Mouse (Mus musculus) stomach, embryonic 15.5 days (tissue): ENCODE measurements around the gene Ppp2ca. TPM values are rescaled to one million over a fixed set of nuclear protein-coding genes. Genes with fewer than 3 reads are reported as not detected.

Experiments used
- ATAC-seq: fragments of 200-750 bp; cut with Nextera tagmentation; 2 replicates; pipeline ENCODE4 v1.8.0; 2017; ENCODE audit warnings: low read depth, moderate number of reproducible peaks, moderate TSS enrichment; ENCODE audit not compliant: insufficient read depth, low FRiP score
- H3K27ac ChIP-seq: fragments of 300-500 bp; sonication (generic); 2 replicates; pipeline ENCODE4 v1.5.1; 2015; ENCODE audit warnings: mild to moderate bottlenecking, inconsistent platforms
- H3K27me3 ChIP-seq: fragments of 300-500 bp; sonication (generic); replicated peaks from 2 replicates; pipeline ENCODE4 v1.6.1; 2015; ENCODE audit warnings: inconsistent platforms
- H3K36me3 ChIP-seq: fragments of 300-500 bp; sonication (generic); 2 replicates; pipeline ENCODE4 v1.6.1; 2015; ENCODE audit warnings: inconsistent platforms
- H3K4me1 ChIP-seq: fragments of 300-500 bp; sonication (generic); 2 replicates; pipeline ENCODE4 v1.6.1; 2015; ENCODE audit warnings: inconsistent platforms
- H3K4me2 ChIP-seq: fragments of 300-500 bp; sonication (generic); 2 replicates; pipeline ENCODE4 v1.6.1; 2015; ENCODE audit warnings: mild to moderate bottlenecking, inconsistent platforms
- H3K4me3 ChIP-seq: fragments of 300-500 bp; sonication (generic); replicated peaks from 2 replicates; pipeline ENCODE4 v1.5.1; 2015; ENCODE audit warnings: inconsistent platforms
- H3K9ac ChIP-seq: fragments of 300-500 bp; sonication (generic); 2 replicates; pipeline ENCODE4 v1.6.1; 2015; ENCODE audit warnings: inconsistent platforms
- H3K9me3 ChIP-seq: fragments of 300-500 bp; sonication (generic); 2 replicates; pipeline ENCODE4 v1.6.1; 2016; ENCODE audit warnings: inconsistent platforms
- WGBS: fragments of 180-500 bp; shearing (Covaris S2); methylation state at CpG from one replicate; pipeline ENCODE4 v1.1.7; 2015; 5-methylcytosine and 5-hydroxymethylcytosine counted together
- polyA plus RNA-seq: library from polyadenylated mRNA; unstranded; fragments of >200 nt; fragmentation: Nextera tagmentation; extraction: Ambion mirVana; gene quantifications from 2 replicates; pipeline ENCODE4 v1.2.1, GENCODE M21; 2015

Ppp2ca gene
- polyA plus RNA-seq: 71.3 and 72.1 TPM in 2 replicates

- H3K27me3 ChIP-seq: no peaks in the 10 kb centered on the region
- H3K4me1 ChIP-seq: peaks cover 27% of the 10 kb centered on the region
- no peaks in the 10 kb centered on the region for H3K9me3 ChIP-seq
- peak within 1 kb of the TSS; percentile 90 for H3K4me2 ChIP-seq
- peak within 1 kb of the TSS; percentile 100 for H3K9ac ChIP-seq
- WGBS: under 1% methylated on average over 52 of the region's 53 CpGs
- peak within 1 kb of the TSS; percentile 99 for H3K4me3 ChIP-seq
- peak within 1 kb of the TSS; percentile 100 for H3K27ac ChIP-seq
- no peaks in the 10 kb centered on the region for H3K36me3 ChIP-seq
- peak; percentile 97 for ATAC-seq
Measured at GRCm38 (mm10) chr11:52098398-52098946, at the start of gene Ppp2ca. TSS of gene Ppp2ca (plus strand) at chr11:52098681.

- Histone ChIP-seq H3K36me3 (no peaks in the 10 kb centered on the region), H3K9me3 (no peaks in the 10 kb centered on the region), H3K27ac (no peak overlapping the region), H3K27me3 (no peaks in the 10 kb centered on the region), H3K4me2 (no peak overlapping the region), H3K4me3 (no peak overlapping the region), H3K9ac (no peak overlapping the region), H3K4me1 (no peaks in the 10 kb centered on the region)
- WGBS: 79% methylated on average over 6 of the region's 6 CpGs
- no peak for ATAC-seq
Measured at GRCm38 (mm10) chr11:52053371-52053770, 45.1 kb upstream of the Ppp2ca start.

- Histone ChIP-seq H3K4me1 (no peaks in the 10 kb centered on the region), H3K4me3 (no peak overlapping the region), H3K27me3 (no peaks in the 10 kb centered on the region), H3K9me3 (no peaks in the 10 kb centered on the region), H3K27ac (no peak overlapping the region), H3K36me3 (no peaks in the 10 kb centered on the region), H3K4me2 (no peak overlapping the region), H3K9ac (no peak overlapping the region)
- 84% methylated on average over 3 of the region's 3 CpGs for WGBS
- no peak for ATAC-seq
Measured at GRCm38 (mm10) chr11:52054728-52055127, 43.8 kb upstream of the Ppp2ca start.

GRCm38 (mm10) chr11:52056198-52056597, 42.3 kb upstream of the Ppp2ca start:
- no peaks in the 10 kb centered on the region for H3K36me3 ChIP-seq
- no peaks in the 10 kb centered on the region for H3K9me3 ChIP-seq
- H3K27ac ChIP-seq: no peak overlapping the region
- no peak overlapping the region for H3K4me2 ChIP-seq
- H3K9ac ChIP-seq: no peak overlapping the region
- 67% methylated on average over 5 of the region's 5 CpGs for WGBS
- no peak for ATAC-seq
- H3K4me3 ChIP-seq: no peak overlapping the region
- no peaks in the 10 kb centered on the region for H3K4me1 ChIP-seq
- no peaks in the 10 kb centered on the region for H3K27me3 ChIP-seq

GRCm38 (mm10) chr11:52059001-52059400, 39.5 kb upstream of the Ppp2ca start:
- no peak overlapping the region for H3K4me3 ChIP-seq
- H3K27me3 ChIP-seq: no peaks in the 10 kb centered on the region
- H3K4me1 ChIP-seq: no peaks in the 10 kb centered on the region
- whole genome bisulfite sequencing: 53% methylated on average over 5 of the region's 5 CpGs
- no peak overlapping the region for H3K9ac ChIP-seq
- H3K36me3 ChIP-seq: no peaks in the 10 kb centered on the region
- H3K27ac ChIP-seq: no peak overlapping the region
- ATAC-seq: no peak
- no peaks in the 10 kb centered on the region for H3K9me3 ChIP-seq
- no peak overlapping the region for H3K4me2 ChIP-seq

- Histone ChIP-seq H3K4me1 (no peaks in the 10 kb centered on the region), H3K27ac (no peak overlapping the region), H3K36me3 (no peaks in the 10 kb centered on the region), H3K9ac (no peak overlapping the region), H3K4me3 (no peak overlapping the region), H3K9me3 (no peaks in the 10 kb centered on the region), H3K27me3 (no peaks in the 10 kb centered on the region), H3K4me2 (no peak overlapping the region)
- no peak for ATAC-seq
- WGBS: 88% methylated on average over 4 of the region's 4 CpGs
Measured at GRCm38 (mm10) chr11:52060315-52060714, 38.2 kb upstream of the Ppp2ca start.

- no peak overlapping the region for H3K4me3 ChIP-seq
- 0 out of 2 replicates have a peak, but pooled peaks cover 2% of the 10 kb centered on the region for H3K4me1 ChIP-seq
- WGBS: 93% methylated on average over 5 of the region's 5 CpGs
- no peaks in the 10 kb centered on the region for H3K9me3 ChIP-seq
- H3K27me3 ChIP-seq: no peaks in the 10 kb centered on the region
- H3K4me2 ChIP-seq: no peak overlapping the region
- no peak overlapping the region for H3K27ac ChIP-seq
- no peaks in the 10 kb centered on the region for H3K36me3 ChIP-seq
- ATAC-seq: no peak
- H3K9ac ChIP-seq: no peak overlapping the region
Measured at GRCm38 (mm10) chr11:52062406-52062805, 36.1 kb upstream of the Ppp2ca start.

- ATAC-seq: no peak
- no peaks in the 10 kb centered on the region for H3K27me3 ChIP-seq
- no peaks in the 10 kb centered on the region for H3K9me3 ChIP-seq
- no peak overlapping the region for H3K9ac ChIP-seq
- no peak overlapping the region for H3K4me3 ChIP-seq
- no peak overlapping the region for H3K27ac ChIP-seq
- 50% methylated on average over 3 of the region's 3 CpGs for WGBS
- 0 out of 2 replicates have a peak, but pooled peaks cover 2% of the 10 kb centered on the region for H3K4me1 ChIP-seq
- H3K36me3 ChIP-seq: no peaks in the 10 kb centered on the region
- no peak overlapping the region for H3K4me2 ChIP-seq
Measured at GRCm38 (mm10) chr11:52064398-52064797, 34.1 kb upstream of the Ppp2ca start.

- H3K4me2 ChIP-seq: 0 out of 2 replicates have a peak overlapping the region, but pooled peaks have one; percentile 30
- no peak for ATAC-seq
- 11% methylated on average over 5 of the region's 5 CpGs for WGBS
- H3K9ac ChIP-seq: no peak overlapping the region
- H3K36me3 ChIP-seq: no peaks in the 10 kb centered on the region
- H3K27ac ChIP-seq: no peak overlapping the region
- H3K4me1 ChIP-seq: 0 out of 2 replicates have a peak, but pooled peaks cover 2% of the 10 kb centered on the region
- no peaks in the 10 kb centered on the region for H3K9me3 ChIP-seq
- no peak overlapping the region for H3K4me3 ChIP-seq
- no peaks in the 10 kb centered on the region for H3K27me3 ChIP-seq
Measured at GRCm38 (mm10) chr11:52065841-52066240, 32.6 kb upstream of the Ppp2ca start.

GRCm38 (mm10) chr11:52071768-52072167, 26.7 kb upstream of the Ppp2ca start:
- 50% methylated on average over 10 of the region's 10 CpGs for WGBS
- no peak for ATAC-seq

GRCm38 (mm10) chr11:52073528-52074170, 24.8 kb upstream of the Ppp2ca start:
- H3K36me3 ChIP-seq: no peaks in the 10 kb centered on the region
- H3K4me3 ChIP-seq: no peak overlapping the region
- H3K27ac ChIP-seq: no peak overlapping the region
- H3K27me3 ChIP-seq: no peaks in the 10 kb centered on the region
- WGBS: 78% methylated on average over 8 of the region's 8 CpGs
- no peak overlapping the region for H3K9ac ChIP-seq
- no peak for ATAC-seq
- no peak overlapping the region for H3K4me2 ChIP-seq
- no peaks in the 10 kb centered on the region for H3K9me3 ChIP-seq
- H3K4me1 ChIP-seq: no peaks in the 10 kb centered on the region

More at GRCm38 (mm10) chr11:52071768-52072167, 26.7 kb upstream of the Ppp2ca start:
- Histone ChIP-seq H3K36me3 (no peaks in the 10 kb centered on the region), H3K9ac (no peak overlapping the region), H3K4me1 (no peaks in the 10 kb centered on the region), H3K4me3 (no peak overlapping the region), H3K9me3 (no peaks in the 10 kb centered on the region), H3K4me2 (no peak overlapping the region), H3K27ac (no peak overlapping the region), H3K27me3 (no peaks in the 10 kb centered on the region)

GRCm38 (mm10) chr11:52074626-52075470, 23.6 kb upstream of the Ppp2ca start:
- no peaks in the 10 kb centered on the region for H3K36me3 ChIP-seq
- H3K4me1 ChIP-seq: no peaks in the 10 kb centered on the region
- no peak overlapping the region for H3K9ac ChIP-seq
- WGBS: 49% methylated on average over 14 of the region's 14 CpGs
- no peak overlapping the region for H3K4me3 ChIP-seq
- ATAC-seq: no peak
- no peaks in the 10 kb centered on the region for H3K27me3 ChIP-seq
- no peaks in the 10 kb centered on the region for H3K9me3 ChIP-seq
- no peak overlapping the region for H3K27ac ChIP-seq
- H3K4me2 ChIP-seq: no peak overlapping the region
